Mouse (Mus musculus) G1E-ER4 (cell line): ENCODE data around the gene Ugdh. TPM values are rescaled to one million over a fixed set of nuclear protein-coding genes. Genes with fewer than 3 reads are reported as not detected.

Experiments used
- GATA1 ChIP-seq: IDR thresholded peaks from one replicate; pipeline ENCODE4 v1.8.0; 2012; ENCODE audit warnings: low read length, inconsistent platforms
- polyA plus RNA-seq: library from polyadenylated mRNA; stranded (reverse); fragments of >175 nt; gene quantifications from 2 replicates; pipeline ENCODE4 v1.2.3, GENCODE M21; 2012

The Ugdh gene
- polyA plus RNA-seq, 1 experiment, result 1.5 TPM

- no peak for TF ChIP-seq GATA1
Measured at GRCm38 (mm10) chr5:65444981-65445380, 9.2 kb upstream of the Ugdh start.

GRCm38 (mm10) chr5:65438041-65438440, 2.3 kb upstream of the Ugdh start:
- TF ChIP-seq GATA1, result no peak

- no peak for TF ChIP-seq GATA1
Measured at GRCm38 (mm10) chr5:65435363-65435805, 365 bp downstream of the Ugdh start.

GRCm38 (mm10) chr5:65434471-65435362, 1.0 kb downstream of the Ugdh start:
- no peak for TF ChIP-seq GATA1

GRCm38 (mm10) chr5:65429441-65429840, 6.3 kb downstream of the Ugdh start:
- TF ChIP-seq GATA1, result no peak

GRCm38 (mm10) chr5:65428321-65428720, 7.4 kb downstream of the Ugdh start:
- TF ChIP-seq GATA1, result no peak

GRCm38 (mm10) chr5:65425251-65425650, 10.5 kb downstream of the Ugdh start:
- TF ChIP-seq GATA1, result no peak

GRCm38 (mm10) chr5:65424215-65424614, 11.5 kb downstream of the Ugdh start:
- TF ChIP-seq GATA1, result no peak

- TF ChIP-seq GATA1, result no peak
Measured at GRCm38 (mm10) chr5:65422803-65423202, 12.9 kb downstream of the Ugdh start.

GRCm38 (mm10) chr5:65420822-65421221, 14.9 kb downstream of the Ugdh start:
- no peak for TF ChIP-seq GATA1

GRCm38 (mm10) chr5:65419136-65419535, 16.6 kb downstream of the Ugdh start:
- TF ChIP-seq GATA1, result no peak

GRCm38 (mm10) chr5:65415653-65416458, 19.9 kb downstream of the Ugdh start:
- TF ChIP-seq GATA1, result no peak

GRCm38 (mm10) chr5:65407989-65408388, 27.8 kb downstream of the Ugdh start:
- no peak for TF ChIP-seq GATA1

GRCm38 (mm10) chr5:65401251-65401994, 34.3 kb downstream of the Ugdh start:
- TF ChIP-seq GATA1, result no peak

GRCm38 (mm10) chr5:65394425-65394824, 41.3 kb downstream of the Ugdh start:
- no peak for TF ChIP-seq GATA1

- TF ChIP-seq GATA1, result no peak
Measured at GRCm38 (mm10) chr5:65391753-65392152, 44.0 kb downstream of the Ugdh start.
